Mouse (Mus musculus): Measurements from ENCODE around the gene Adgrv1. TPM values are rescaled to one million over a fixed set of nuclear protein-coding genes. Genes with fewer than 3 reads are reported as not detected.

The Adgrv1 gene
- polyA plus RNA-seq, 1 experiment from 2014 or later = 2.2 TPM

- TF ChIP-seq CTCF (IDR thresholded peaks at IDR 0.05) (no peak), EP300 (IDR thresholded peaks at IDR 0.05) (no peak)
- no peak for ATAC-seq
- no peaks in the 10 kb centered on the region for H3K4me1 ChIP-seq (ENCODE audit: insufficient read depth, low read depth, low read length)
- H3K9ac ChIP-seq (replicated peaks; ENCODE audit: low read depth) = no peak overlapping the region
- 80% methylated on average over 3 of the region's 3 CpGs for WGBS
- H3K27ac ChIP-seq (ENCODE audit: low read length) = no peak overlapping the region
- no peaks in the 10 kb centered on the region for H3K9me3 ChIP-seq (ENCODE audit: low read length)
- DNase-seq (ENCODE audit: low spot score) = no peak
- H3K36me3 ChIP-seq (ENCODE audit: insufficient read depth, low read length) = no peaks in the 10 kb centered on the region
- H3K4me2 ChIP-seq (replicated peaks; ENCODE audit: low read depth, low read length) = no peak overlapping the region
- H3K27me3 ChIP-seq (replicated peaks; ENCODE audit: insufficient read depth, low read length) = no peaks in the 10 kb centered on the region
- H3K4me3 ChIP-seq (ENCODE audit: low read depth, low read length) = no peak overlapping the region
Observed at GRCm38 (mm10) chr13:81402826-81403225, 230.1 kb downstream of the Adgrv1 start.

- WGBS = 58% methylated on average over 2 of the region's 2 CpGs
- no peak for TF ChIP-seq EP300 (IDR thresholded peaks at IDR 0.05)
- TF ChIP-seq CTCF (IDR thresholded peaks at IDR 0.05) = no peak
- Histone ChIP-seq H3K4me2 (replicated peaks; ENCODE audit: low read depth, low read length) (no peak overlapping the region), H3K27me3 (replicated peaks; ENCODE audit: insufficient read depth, low read length) (no peaks in the 10 kb centered on the region), H3K9me3 (ENCODE audit: low read length) (no peaks in the 10 kb centered on the region), H3K4me3 (ENCODE audit: low read depth, low read length) (no peak overlapping the region), H3K9ac (replicated peaks; ENCODE audit: low read depth) (no peak overlapping the region), H3K36me3 (ENCODE audit: insufficient read depth, low read length) (no peaks in the 10 kb centered on the region), H3K27ac (ENCODE audit: low read length) (no peak overlapping the region), H3K4me1 (ENCODE audit: insufficient read depth, low read depth, low read length) (no peaks in the 10 kb centered on the region)
- no peak for DNase-seq (ENCODE audit: low spot score)
- no peak for ATAC-seq
Observed at GRCm38 (mm10) chr13:81402191-81402590, 230.8 kb downstream of the Adgrv1 start.

GRCm38 (mm10) chr13:81401742-81402141, 231.2 kb downstream of the Adgrv1 start:
- 71% methylated on average over 1 of the region's 1 CpGs for WGBS

GRCm38 (mm10) chr13:81385597-81386362, 247.2 kb downstream of the Adgrv1 start:
- DNase-seq (ENCODE audit: low spot score) (peak; percentile 58), ATAC-seq (no peak)
- Histone ChIP-seq H3K27me3 (replicated peaks; ENCODE audit: insufficient read depth, low read length) (no peaks in the 10 kb centered on the region), H3K4me2 (replicated peaks; ENCODE audit: low read depth, low read length) (no peak overlapping the region), H3K9ac (replicated peaks; ENCODE audit: low read depth) (no peak overlapping the region), H3K36me3 (ENCODE audit: insufficient read depth, low read length) (no peaks in the 10 kb centered on the region), H3K27ac (ENCODE audit: low read length) (no peak overlapping the region), H3K4me1 (ENCODE audit: insufficient read depth, low read depth, low read length) (no peaks in the 10 kb centered on the region), H3K9me3 (ENCODE audit: low read length) (no peaks in the 10 kb centered on the region), H3K4me3 (ENCODE audit: low read depth, low read length) (no peak overlapping the region)
- TF ChIP-seq CTCF (IDR thresholded peaks at IDR 0.05) (no peak), EP300 (IDR thresholded peaks at IDR 0.05) (no peak)
- 42% methylated on average over 4 of the region's 4 CpGs for WGBS

More at GRCm38 (mm10) chr13:81401742-81402141, 231.2 kb downstream of the Adgrv1 start:
- DNase-seq (ENCODE audit: low spot score) (no peak), ATAC-seq (no peak)
- H3K27ac ChIP-seq (ENCODE audit: low read length) = no peak overlapping the region
- TF ChIP-seq CTCF (IDR thresholded peaks at IDR 0.05) = no peak
- TF ChIP-seq EP300 (IDR thresholded peaks at IDR 0.05) = no peak
- H3K9ac ChIP-seq (replicated peaks; ENCODE audit: low read depth) = no peak overlapping the region
- H3K4me1 ChIP-seq (ENCODE audit: insufficient read depth, low read depth, low read length) = no peaks in the 10 kb centered on the region
- no peaks in the 10 kb centered on the region for H3K36me3 ChIP-seq (ENCODE audit: insufficient read depth, low read length)
- H3K4me3 ChIP-seq (ENCODE audit: low read depth, low read length) = no peak overlapping the region
- no peaks in the 10 kb centered on the region for H3K9me3 ChIP-seq (ENCODE audit: low read length)
- no peaks in the 10 kb centered on the region for H3K27me3 ChIP-seq (replicated peaks; ENCODE audit: insufficient read depth, low read length)
- no peak overlapping the region for H3K4me2 ChIP-seq (replicated peaks; ENCODE audit: low read depth, low read length)

- WGBS = 88% methylated on average over 4 of the region's 4 CpGs
- H3K36me3 ChIP-seq (ENCODE audit: insufficient read depth, low read length) = no peaks in the 10 kb centered on the region
- H3K27me3 ChIP-seq (replicated peaks; ENCODE audit: insufficient read depth, low read length) = no peaks in the 10 kb centered on the region
- no peak overlapping the region for H3K27ac ChIP-seq (ENCODE audit: low read length)
- H3K4me2 ChIP-seq (replicated peaks; ENCODE audit: low read depth, low read length) = no peak overlapping the region
- no peaks in the 10 kb centered on the region for H3K9me3 ChIP-seq (ENCODE audit: low read length)
- no peaks in the 10 kb centered on the region for H3K4me1 ChIP-seq (ENCODE audit: insufficient read depth, low read depth, low read length)
- no peak overlapping the region for H3K9ac ChIP-seq (replicated peaks; ENCODE audit: low read depth)
- DNase-seq (ENCODE audit: low spot score) (no peak), ATAC-seq (no peak)
- TF ChIP-seq CTCF (IDR thresholded peaks at IDR 0.05) (no peak), EP300 (IDR thresholded peaks at IDR 0.05) (no peak)
- no peak overlapping the region for H3K4me3 ChIP-seq (ENCODE audit: low read depth, low read length)
Observed at GRCm38 (mm10) chr13:81381835-81382234, 251.1 kb downstream of the Adgrv1 start.

GRCm38 (mm10) chr13:81370801-81371456, 262.0 kb downstream of the Adgrv1 start:
- DNase-seq (ENCODE audit: low spot score) = no peak
- 60% methylated on average over 5 of the region's 5 CpGs for WGBS
- Histone ChIP-seq H3K4me2 (replicated peaks; ENCODE audit: low read depth, low read length) (no peak overlapping the region), H3K4me1 (ENCODE audit: insufficient read depth, low read depth, low read length) (no peaks in the 10 kb centered on the region), H3K27ac (ENCODE audit: low read length) (no peak overlapping the region), H3K9ac (replicated peaks; ENCODE audit: low read depth) (no peak overlapping the region), H3K36me3 (ENCODE audit: insufficient read depth, low read length) (no peaks in the 10 kb centered on the region), H3K9me3 (ENCODE audit: low read length) (no peaks in the 10 kb centered on the region), H3K27me3 (replicated peaks; ENCODE audit: insufficient read depth, low read length) (no peaks in the 10 kb centered on the region), H3K4me3 (ENCODE audit: low read depth, low read length) (no peak overlapping the region)
- TF ChIP-seq CTCF (IDR thresholded peaks at IDR 0.05) (no peak), EP300 (IDR thresholded peaks at IDR 0.05) (no peak)
- ATAC-seq = no peak
